Mouse (Mus musculus): ENCODE measurements around the gene Flt3.

DNA sequence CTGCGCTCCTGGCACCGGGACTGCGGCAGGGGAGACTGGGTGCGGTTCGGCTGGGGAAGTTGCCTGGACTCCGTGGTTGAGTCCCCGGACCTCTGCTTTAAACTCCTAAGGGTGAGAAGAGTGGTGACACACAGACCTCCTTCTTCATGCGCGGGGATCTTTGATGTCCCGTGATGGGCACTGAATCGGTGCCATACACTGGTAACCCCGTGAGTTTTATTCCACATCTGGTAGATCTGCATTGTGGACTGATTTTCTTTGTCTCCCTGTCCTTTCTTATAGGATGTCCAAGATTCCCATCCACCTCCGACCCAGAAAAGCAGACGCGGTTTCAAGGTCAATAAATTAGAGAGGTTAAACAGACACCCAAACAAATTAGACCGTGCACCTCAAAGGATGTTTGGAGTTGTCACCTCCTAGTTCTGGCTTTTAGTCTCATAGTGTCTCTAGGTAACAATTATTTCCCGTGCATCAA, 253 bp upstream of the Flt3 start:
- no peak for TF ChIP-seq CTCF (conservative IDR thresholded peaks at IDR 0.05 in 1 of 2, IDR thresholded peaks at IDR 0.05 in 1 of 2; ENCODE audit: low read depth in 2 of 2, low read length in 2 of 2)
- TF ChIP-seq POLR2AphosphoS2 (IDR thresholded peaks at IDR 0.05; ENCODE audit: low read depth, low read length), result no peak
- TF ChIP-seq POLR2A (IDR thresholded peaks at IDR 0.05; ENCODE audit: low read depth, low read length), result no peak
- no peak for TF ChIP-seq TCF12 (IDR thresholded peaks at IDR 0.05; ENCODE audit: low read depth, low read length)
- TF ChIP-seq RAD21 (IDR thresholded peaks at IDR 0.05; ENCODE audit: low read depth, low read length), result no peak
- no peak for TF ChIP-seq UBTF (IDR thresholded peaks at IDR 0.05; ENCODE audit: low read depth, low read length)
- no peak for TF ChIP-seq HCFC1 (IDR thresholded peaks at IDR 0.05; ENCODE audit: low read depth, low read length)
- TF ChIP-seq ZNF384 (IDR thresholded peaks at IDR 0.05; ENCODE audit: low read depth, low read length), result no peak
- 0 out of 2 replicates have a peak, but pooled peaks have one; percentile 13 for TF ChIP-seq MAZ (IDR thresholded peaks at IDR 0.05; ENCODE audit: low read depth, low read length)
- no peak for TF ChIP-seq ETS1 (conservative IDR thresholded peaks at IDR 0.05; ENCODE audit: low read depth, low read length)
- TF ChIP-seq MAFK (IDR thresholded peaks at IDR 0.05; ENCODE audit: insufficient replicate concordance, low read length), result no peak
